Mouse (Mus musculus) lung, adult 18-20 months (tissue): ENCODE results near the gene Guf1.

Source experiments
- DNase-seq, 2 experiments: peaks; one replicate each; pipeline ENCODE4 v3.0.0; 2022; ENCODE audit warnings: mixed read lengths in 2 of 2

Gene Guf1

DNA sequence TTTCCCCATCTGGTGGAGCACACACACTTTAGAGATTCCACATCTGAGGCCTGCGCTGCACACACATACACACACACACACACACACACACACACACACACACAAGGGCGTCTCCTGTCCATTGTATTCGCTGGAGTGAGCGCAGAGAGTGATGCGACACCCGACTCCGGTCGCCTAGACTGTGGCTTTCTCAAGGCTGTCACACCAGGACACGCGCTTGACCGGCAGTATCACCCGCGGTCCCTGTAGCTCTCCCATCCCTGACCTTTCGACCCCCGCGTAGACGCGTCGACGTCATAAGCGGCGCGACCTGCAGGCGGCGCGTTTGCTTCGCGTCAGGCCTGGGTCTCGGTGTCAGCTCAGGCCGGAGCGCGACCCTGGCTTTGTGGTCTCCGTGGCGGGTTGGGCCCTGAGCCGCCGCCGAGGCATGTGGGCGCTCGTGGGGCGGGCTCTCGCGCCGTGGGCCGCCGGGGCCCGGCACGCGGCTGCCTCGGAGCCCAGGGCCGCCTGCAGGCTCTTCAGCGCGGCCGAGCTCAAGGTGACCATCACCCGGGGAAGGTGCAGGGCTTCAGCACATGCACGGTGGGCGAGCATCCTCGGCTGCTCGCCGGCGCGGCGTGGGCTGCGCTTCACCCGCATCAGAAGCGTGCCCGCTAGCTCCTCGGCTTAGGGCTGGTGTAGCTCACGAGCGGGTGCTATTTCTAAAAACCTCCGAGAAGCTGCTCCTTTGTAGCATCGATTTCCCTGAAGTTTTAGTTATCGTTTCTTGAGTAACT lies at the start of gene Guf1:
Guf1 (plus strand) TSS at position 296 of the 776 bp plus-strand sequence.
- peak; percentile 92 to 94 for DNase-seq

DNA sequence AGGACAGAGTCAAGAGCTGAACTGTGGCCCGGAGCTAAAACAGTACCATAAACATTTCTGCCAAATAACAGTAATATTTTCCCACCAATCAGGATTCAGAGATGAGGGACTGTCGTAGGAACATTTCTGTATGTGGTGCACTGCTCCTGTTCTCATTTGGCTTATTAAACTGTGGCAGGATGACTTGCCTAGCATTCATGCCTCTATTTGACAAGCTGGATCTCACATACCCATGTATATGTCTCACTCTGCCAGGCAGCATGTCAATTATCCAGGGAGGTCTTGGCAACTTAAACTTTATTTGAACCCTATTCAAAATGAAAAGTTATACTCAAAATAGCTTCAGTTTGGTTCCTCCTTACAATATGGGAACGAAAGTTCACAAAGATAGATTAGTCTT lies 49.7 kb upstream of the Guf1 start:
- DNase-seq: no peak

DNA sequence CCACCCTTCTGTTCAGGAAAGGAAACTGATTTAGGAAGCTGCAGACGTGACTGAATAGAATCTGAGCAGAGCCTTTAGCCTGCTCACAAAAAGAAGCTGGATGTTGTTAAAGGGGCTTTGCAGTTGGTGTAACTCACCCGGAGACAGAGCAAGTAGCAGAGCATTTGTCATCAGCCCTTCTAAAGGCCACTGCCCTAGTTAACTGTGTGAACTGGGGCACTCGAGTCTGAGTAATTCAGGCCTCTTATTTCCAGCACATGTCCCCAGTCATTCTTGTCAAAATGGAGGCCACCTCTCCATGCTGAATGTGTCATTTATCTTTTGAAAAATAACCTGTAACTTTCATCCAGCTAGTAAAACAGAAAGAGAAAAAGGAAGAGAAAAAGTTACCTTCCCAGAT lies 45.1 kb upstream of the Guf1 start:
- DNase-seq: no peak

DNA sequence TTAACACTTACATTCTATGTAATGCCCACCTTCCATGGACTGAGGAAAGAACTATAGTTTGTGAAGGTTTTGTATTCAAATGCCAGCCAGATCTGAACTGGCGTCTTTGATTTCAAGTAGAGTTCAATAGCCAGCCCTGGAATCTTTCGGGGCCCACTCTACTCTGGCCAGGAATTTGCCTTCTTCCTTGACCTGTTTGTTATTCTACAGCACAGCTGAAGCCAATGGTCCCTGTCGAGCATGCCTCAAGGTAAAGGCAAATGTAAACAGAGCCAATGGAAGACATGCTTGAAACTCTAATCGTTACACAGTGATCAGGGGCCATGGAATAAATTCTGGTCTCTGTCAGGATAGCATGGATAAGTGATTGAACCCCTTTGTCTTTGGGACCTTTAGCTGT lies 44.5 kb upstream of the Guf1 start:
- DNase-seq: no peak

DNA sequence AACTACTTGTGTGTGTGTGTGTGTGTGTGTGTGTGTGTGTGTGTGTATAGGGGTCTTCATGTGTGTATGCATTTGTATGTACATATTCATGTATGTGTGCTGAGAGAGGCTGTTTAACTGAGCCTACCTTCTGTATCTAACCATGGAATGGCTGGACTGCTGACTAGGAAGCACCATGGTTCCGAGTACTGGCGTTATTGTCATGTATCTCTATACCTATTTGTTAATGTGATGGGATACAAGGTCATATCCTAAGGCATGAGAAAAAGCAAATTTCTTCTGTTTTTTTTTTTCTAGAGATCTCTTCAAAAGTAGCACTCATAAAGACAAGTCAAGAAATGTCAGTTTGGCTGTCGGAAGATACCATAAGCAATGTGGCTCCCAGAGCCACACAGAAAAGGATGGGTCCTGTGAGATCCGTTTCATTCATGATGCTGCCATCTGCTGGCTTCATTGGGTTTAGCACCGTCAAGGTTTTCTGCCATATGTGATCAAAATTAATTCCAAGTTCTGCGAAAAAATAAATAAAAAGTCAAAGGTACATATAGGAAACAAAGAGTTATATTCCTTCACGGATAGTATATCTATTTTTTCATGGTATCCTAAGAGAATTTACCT lies 36.0 kb upstream of the Guf1 start:
- DNase-seq: peak; percentile 7 to 12

DNA sequence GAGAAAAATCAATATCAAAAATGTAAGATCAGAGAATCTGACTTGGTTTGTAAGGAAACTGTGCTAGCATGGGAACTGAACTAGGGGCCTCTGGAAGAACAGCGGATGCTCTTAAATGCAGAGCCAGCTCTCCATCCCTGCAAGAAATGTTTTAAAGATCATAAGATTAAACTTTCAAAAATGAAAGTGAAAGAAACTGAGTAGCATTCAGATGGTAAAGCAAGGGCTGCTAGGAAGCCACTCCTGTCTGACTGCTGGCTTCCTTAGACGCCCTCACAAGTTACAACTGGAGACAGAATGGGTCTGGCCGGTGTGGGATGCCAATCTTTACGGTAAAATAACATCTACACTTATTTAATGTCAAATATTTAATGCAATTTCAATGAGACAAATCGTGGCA lies 34.7 kb upstream of the Guf1 start:
- no peak for DNase-seq

DNA sequence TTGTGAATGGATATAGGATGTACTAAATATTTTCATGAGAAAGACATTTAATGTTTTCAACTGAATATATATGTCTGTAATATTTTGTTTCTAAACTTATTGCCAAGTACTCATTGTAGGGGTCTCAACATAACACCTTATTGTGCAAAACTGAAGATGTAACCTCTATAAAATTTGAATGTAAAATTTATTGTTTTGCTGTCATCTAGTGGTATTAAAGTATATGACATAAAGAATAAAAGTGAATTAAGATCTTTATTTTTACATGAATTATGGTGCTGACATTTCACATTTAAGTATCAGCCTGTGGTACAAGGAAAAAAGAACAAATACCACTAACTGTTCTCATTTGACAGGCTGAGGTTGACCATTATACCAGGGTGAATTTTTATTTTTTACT lies 32.8 kb upstream of the Guf1 start:
- DNase-seq: no peak

DNA sequence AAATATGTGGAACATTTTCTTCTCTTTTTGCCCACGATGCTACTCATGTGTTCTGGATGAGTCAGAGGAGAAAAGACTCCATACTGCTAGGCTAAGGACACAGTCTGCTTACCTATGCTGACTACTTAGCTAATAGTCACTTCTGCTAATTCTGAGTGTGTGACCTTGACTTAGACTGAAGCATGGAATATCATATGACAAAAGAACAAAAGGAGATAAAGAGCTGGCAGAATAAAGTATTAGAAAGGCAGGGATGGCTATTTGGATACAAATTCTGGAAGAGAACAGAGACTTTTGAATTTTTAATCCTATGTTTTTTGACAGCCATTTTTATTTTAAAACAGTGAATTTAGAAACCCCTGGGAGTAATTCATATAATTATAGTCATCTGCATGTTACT lies 15.0 kb upstream of the Guf1 start:
- DNase-seq: no peak

DNA sequence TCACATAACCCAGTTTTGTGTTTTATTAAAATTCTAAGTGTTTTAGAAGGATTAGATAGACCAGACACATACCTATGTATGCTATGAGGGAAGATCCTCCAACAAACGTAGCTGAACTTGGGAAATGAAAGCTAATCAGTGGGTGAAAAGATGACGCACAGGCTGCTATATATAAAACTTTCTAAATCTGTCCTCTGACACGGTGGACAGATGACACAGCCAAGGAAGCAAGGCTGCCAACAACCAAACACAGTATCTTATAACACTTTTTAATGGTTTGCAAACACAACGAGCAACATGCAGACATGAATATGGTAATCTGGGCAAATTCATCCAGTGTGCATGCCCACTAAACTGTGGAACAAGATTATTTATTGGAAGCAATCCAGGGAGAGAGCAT lies 14.2 kb upstream of the Guf1 start, which contains the start of gene Yipf7:
Yipf7 (minus strand) TSS at position 160 of the 400 bp plus-strand sequence.
- DNase-seq: no peak

DNA sequence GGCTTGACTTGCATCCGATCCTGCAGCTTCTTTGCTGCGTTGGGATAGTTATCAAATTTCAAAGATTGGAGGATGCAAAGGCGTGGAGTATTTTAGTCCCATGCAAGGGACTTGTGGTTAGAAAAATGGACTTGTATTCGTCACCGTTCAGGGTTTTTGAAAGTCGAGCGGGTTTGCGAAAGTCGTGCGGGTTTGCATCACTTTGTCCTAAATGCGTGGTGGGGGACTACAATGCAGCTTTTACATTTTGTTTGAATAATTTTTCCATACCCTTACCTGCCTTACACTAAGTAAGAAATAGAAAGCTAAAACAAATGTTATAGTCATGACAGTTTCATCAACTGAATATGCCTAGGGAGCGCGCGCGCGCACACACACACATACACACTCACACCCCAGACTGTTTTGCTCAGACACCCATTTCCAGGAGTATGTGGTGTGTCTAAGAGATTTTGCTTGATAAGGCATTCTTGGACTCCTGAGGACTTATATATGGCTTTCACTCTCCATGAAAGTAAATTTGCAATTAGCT lies 747 bp downstream of the Guf1 start:
- DNase-seq: no peak

DNA sequence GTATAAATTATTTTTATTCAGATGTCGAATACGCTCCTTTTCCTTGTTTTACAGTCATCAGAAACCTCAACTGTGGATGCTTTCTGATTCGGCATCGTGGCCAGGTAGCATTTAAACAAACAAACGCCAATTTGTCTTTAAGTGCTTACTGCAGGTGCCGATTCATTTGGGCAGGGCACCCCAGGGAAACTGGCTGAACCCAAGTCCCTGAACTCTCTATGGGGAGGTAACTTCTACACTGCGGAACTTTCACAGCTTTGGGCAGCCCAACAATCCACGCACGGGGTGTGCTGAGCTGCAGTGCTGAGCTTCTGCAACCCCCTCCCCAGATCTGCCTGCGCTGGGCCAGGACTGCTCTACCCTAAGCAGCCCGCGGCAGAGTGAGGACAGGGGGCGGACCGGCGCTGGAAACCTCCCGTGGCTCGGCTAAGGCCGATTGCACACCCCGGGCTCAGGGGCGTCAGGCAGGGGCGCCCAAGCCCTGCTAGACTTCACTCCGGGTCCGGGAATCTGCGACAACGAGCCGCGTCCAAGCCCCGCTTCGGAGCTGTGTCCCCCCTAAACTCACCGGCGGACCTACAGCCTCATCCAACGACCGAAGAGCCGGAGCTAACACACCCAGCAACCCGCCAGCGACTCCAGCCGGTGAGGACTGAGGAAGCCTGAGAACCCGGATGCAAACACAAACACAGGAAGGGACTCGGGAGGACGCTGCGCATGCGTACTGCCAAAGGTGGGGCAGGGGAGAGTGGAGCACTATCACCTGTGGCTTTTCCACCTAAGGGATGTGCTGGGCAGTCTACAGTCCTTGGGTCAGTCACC lies 35.1 kb downstream of the Guf1 start, which contains the start of gene Gnpda2:
Gnpda2 (minus strand) TSS at position 701 of the 822 bp plus-strand sequence.
- DNase-seq: peak; percentile 84 to 91

DNA sequence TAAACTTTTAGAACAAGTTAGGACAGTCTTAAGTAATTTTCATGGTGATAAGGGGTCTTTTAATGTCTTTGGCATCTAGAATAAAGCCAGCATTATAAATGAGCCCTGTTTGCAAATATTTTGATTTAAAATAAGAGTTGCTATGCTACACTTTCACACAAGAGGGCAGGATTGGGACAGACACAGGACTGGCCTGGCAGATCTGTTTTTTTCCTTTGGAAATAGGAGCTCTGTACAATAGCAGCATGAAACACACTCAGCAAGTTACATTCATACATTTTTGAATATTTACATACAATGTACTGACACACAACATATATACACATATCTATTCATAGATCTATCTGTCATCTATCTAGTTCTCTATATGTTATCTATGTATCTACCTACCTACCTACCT lies 44.3 kb downstream of the Guf1 start:
- DNase-seq: no peak

DNA sequence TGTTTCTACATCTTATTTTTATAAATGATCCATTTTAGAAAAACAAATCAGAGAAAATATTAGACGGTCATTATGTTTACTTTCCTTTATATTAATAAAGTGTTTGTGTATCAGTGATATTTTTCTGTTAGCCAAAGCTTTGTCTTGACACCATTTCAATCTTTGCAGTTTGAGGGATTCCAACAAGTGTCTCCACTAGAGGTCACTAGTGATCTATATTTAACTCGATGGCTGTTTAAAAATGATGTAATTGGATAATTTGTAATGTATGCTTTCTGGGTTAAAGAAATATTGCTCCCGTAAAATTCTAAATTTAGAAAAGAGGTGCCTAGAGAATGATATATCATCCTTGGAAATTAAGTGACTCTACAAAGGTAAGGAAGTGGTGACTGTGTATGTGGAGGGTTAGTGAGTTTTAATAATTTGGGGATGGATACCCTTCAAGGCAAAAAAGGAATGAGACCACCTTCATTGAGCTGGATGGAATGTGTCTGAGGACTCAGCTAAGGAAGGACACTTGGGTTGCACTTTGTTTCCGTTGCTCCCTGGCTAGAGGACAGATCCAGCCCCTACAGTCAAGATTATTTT lies 56.6 kb downstream of the Guf1 start:
- no peak for DNase-seq

DNA sequence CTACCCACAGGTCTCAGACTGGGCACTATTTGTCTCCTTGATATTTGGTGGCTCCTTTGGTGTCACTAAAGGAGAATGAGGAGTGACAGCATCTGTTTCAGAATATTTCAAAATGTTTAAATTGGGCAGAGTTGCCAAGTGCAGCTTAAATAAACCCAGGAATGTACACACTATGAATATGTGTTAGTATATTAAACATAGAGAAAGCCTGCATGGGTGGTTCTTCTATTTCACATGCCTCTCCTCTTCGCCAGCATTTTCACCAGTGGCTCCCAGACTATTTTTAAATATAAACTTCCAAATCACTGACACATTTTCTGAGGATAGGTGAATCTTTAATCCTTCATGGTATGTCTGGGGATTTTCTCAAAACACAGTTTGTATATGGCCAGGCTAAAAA lies 64.2 kb downstream of the Guf1 start:
- DNase-seq: no peak
